Mouse (Mus musculus) hindbrain, embryonic 11.5 days (tissue): ENCODE results near the gene Usf3. TPM values are rescaled to one million over a fixed set of nuclear protein-coding genes. Genes with fewer than 3 reads are reported as not detected.

ENCODE experiments used
- ATAC-seq: fragments of 200-750 bp; cut with Nextera tagmentation; 2 replicates; pipeline ENCODE4 v1.8.0; 2017; ENCODE audit warnings: mild to moderate bottlenecking, moderate TSS enrichment, moderate library complexity; ENCODE audit not compliant: low FRiP score
- DNase-seq: peaks from one replicate; pipeline ENCODE4 v3.0.0-alpha.2; 2015; ENCODE audit warnings: low spot score
- H3K27ac ChIP-seq: fragments of 300-500 bp; sonication (generic); 2 replicates; pipeline ENCODE4 v1.5.1; 2014; ENCODE audit warnings: mild to moderate bottlenecking, low read depth, low read length
- H3K27me3 ChIP-seq: fragments of 300-500 bp; sonication (generic); 2 replicates; pipeline ENCODE4 v1.6.1; 2014; ENCODE audit warnings: mild to moderate bottlenecking, low read length, moderate library complexity, mixed read lengths; ENCODE audit not compliant: control insufficient read depth, insufficient read depth
- H3K36me3 ChIP-seq: fragments of 300-500 bp; sonication (generic); 2 replicates; pipeline ENCODE4 v1.6.1; 2014; ENCODE audit warnings: mild to moderate bottlenecking, low read length, moderate library complexity, mixed read lengths; ENCODE audit not compliant: control insufficient read depth, insufficient read depth
- H3K4me1 ChIP-seq: fragments of 300-500 bp; sonication (generic); replicated peaks from 2 replicates; pipeline ENCODE4 v1.6.1; 2014; ENCODE audit warnings: low read length, mixed read lengths; ENCODE audit not compliant: control insufficient read depth, insufficient read depth
- H3K4me2 ChIP-seq: fragments of 300-500 bp; sonication (generic); replicated peaks from 2 replicates; pipeline ENCODE4 v1.6.1; 2014; ENCODE audit warnings: mild to moderate bottlenecking, low read depth, low read length
- H3K4me3 ChIP-seq: fragments of 300-500 bp; sonication (generic); 2 replicates; pipeline ENCODE4 v1.5.1; 2014; ENCODE audit warnings: low read depth, low read length
- H3K9ac ChIP-seq: fragments of 300-500 bp; sonication (generic); 2 replicates; pipeline ENCODE4 v1.6.1; 2014; ENCODE audit warnings: low read depth, low read length
- H3K9me3 ChIP-seq: fragments of 300-500 bp; sonication (generic); 2 replicates; pipeline ENCODE4 v1.6.1; 2016; ENCODE audit warnings: low read length; ENCODE audit not compliant: control insufficient read depth
- WGBS: fragments of 180-500 bp; shearing (Covaris S2); extraction: QIAGEN DNeasy Blood & Tissue Kit; methylation state at CpG from one replicate; pipeline ENCODE4 v1.1.7; 2014; 5-methylcytosine and 5-hydroxymethylcytosine counted together
- polyA plus RNA-seq: library from polyadenylated mRNA; unstranded; fragments of >200 nt; fragmentation: Nextera tagmentation; extraction: Ambion mirVana; gene quantifications from 2 replicates; pipeline ENCODE4 v1.2.1, GENCODE M21; 2014

Gene Usf3
- 4.7 and 6.6 TPM in 2 replicates for polyA plus RNA-seq

DNA sequence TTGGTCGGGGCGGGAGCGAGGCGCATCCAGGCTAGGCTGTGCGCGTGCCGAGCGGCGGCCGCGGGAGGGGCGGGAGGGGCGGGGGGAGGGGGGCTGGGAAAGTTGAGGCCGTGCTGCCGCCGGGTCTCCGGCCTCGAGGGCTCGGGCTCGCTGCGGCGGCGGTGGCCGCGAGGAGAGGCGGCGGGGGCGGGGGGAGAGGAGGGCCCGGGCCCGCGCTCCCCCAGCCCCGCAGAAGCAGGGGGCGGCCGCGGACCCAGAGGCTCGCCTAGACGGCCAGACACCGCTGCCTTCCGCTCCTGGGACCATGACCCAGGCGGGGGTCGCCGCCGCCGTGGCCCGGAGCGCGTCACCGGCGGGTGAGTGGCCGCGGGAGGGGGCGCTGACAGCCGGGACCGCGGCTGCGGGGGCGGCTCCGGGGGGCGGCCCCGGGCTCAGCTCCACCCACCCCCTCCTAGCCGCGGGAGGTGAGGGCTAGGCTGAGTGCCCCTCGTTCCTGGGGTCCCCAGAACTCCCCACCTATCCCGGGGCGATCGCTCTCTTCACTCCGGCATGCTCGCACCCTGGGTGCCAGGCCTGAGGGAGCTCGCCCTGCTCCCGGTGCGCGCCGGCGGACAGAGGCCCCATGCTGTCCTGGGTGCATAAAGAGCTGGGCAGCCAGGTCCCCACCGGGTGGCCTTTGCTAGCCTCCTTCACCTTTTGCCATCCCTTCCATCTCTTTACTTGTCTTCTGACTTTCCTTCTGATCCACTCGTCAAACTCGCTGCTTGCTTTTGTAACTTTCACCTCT is at the start of gene Usf3:
Gene Usf3, plus strand, starts transcription at position 92 of the 787 bp plus-strand sequence.
- 1% methylated on average over 30 of the region's 77 CpGs for WGBS
- H3K4me1 ChIP-seq: no peaks in the 10 kb centered on the region
- no peaks in the 10 kb centered on the region for H3K36me3 ChIP-seq
- H3K4me2 ChIP-seq: peak within 1 kb of the TSS; percentile 60
- peak; percentile 84 for ATAC-seq
- DNase-seq: peak; percentile 52
- peak within 1 kb of the TSS; percentile 86 for H3K27ac ChIP-seq
- no peaks in the 10 kb centered on the region for H3K27me3 ChIP-seq
- peak within 1 kb of the TSS; percentile 94 for H3K4me3 ChIP-seq
- no peaks in the 10 kb centered on the region for H3K9me3 ChIP-seq
- H3K9ac ChIP-seq: peak within 1 kb of the TSS; percentile 93

DNA sequence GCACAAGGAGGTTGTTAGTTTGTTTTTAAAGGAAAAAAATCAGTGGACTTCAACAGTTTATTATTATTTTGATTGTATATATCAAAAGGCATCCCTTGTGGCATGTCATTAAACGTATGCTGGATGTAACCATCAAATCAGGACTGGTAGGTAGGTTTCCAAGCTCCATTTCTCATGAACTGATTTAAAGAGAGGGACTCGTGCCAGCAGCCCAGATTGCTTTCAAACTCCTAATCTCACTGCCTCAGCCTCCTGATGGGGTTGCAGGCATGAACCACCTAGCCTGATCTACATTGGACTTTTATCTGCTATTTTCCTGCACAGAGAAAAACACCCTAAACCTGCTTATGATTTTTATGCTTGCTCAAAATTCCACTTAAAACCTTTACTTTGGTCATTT is 49.3 kb upstream of the Usf3 start:
- H3K4me2 ChIP-seq: no peak overlapping the region
- H3K27ac ChIP-seq: no peak overlapping the region
- no peak for DNase-seq
- H3K9me3 ChIP-seq: no peaks in the 10 kb centered on the region
- H3K27me3 ChIP-seq: no peaks in the 10 kb centered on the region
- H3K36me3 ChIP-seq: no peaks in the 10 kb centered on the region
- H3K9ac ChIP-seq: no peak overlapping the region
- no peak for ATAC-seq
- WGBS: 89% methylated on average over 2 of the region's 2 CpGs
- no peaks in the 10 kb centered on the region for H3K4me1 ChIP-seq
- H3K4me3 ChIP-seq: no peak overlapping the region

DNA sequence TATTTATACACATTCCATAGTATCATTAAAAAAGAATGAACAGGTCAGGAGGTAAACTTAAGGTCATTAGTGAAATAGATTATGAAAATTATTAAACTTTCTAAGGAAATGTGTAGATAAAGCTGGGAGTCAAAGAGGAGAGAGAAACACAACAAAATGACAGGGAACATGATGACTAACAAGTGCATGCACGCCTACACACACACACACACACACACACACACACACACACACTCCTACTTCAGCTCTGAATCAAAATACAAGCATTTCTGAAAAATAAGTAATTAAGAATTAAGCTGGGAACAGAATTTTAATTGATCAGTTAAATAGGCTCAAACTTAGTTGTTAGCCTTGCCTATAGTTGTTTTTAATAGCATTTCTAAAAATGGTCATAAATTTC is 48.3 kb upstream of the Usf3 start:
- no peaks in the 10 kb centered on the region for H3K36me3 ChIP-seq
- 75% methylated on average over 1 of the region's 1 CpGs for WGBS

DNA sequence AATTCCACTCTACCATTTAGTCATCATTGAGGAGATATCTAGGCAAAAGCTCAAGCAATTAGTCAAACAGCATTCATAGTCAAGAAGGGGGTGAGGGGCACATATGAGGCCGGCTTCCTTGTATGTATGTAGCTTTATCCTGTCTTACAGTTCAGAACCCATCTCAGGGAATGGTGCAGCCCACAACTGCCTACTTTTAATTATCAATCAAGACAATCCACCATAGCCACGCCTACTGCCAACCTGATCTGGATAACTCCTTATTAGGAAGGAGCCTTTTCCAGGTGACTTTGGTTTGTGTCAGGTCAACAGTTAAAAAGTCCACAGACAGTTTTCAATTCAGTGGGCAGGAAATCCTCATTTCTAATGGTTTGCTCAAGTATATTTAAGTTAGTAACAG is 47.6 kb upstream of the Usf3 start:
- H3K4me3 ChIP-seq: no peak overlapping the region
- no peaks in the 10 kb centered on the region for H3K36me3 ChIP-seq
- no peaks in the 10 kb centered on the region for H3K9me3 ChIP-seq
- ATAC-seq (no peak), DNase-seq (no peak)
- H3K4me1 ChIP-seq: no peaks in the 10 kb centered on the region
- H3K9ac ChIP-seq: no peak overlapping the region
- no peak overlapping the region for H3K4me2 ChIP-seq
- H3K27me3 ChIP-seq: no peaks in the 10 kb centered on the region
- no peak overlapping the region for H3K27ac ChIP-seq
- WGBS: 89% methylated on average over 2 of the region's 2 CpGs

More for the DNA sequence above, 48.3 kb upstream of the Usf3 start:
- H3K9ac ChIP-seq: no peak overlapping the region
- ATAC-seq (no peak), DNase-seq (no peak)
- H3K9me3 ChIP-seq: no peaks in the 10 kb centered on the region
- H3K27ac ChIP-seq: no peak overlapping the region
- no peaks in the 10 kb centered on the region for H3K4me1 ChIP-seq
- no peak overlapping the region for H3K4me2 ChIP-seq
- no peak overlapping the region for H3K4me3 ChIP-seq
- no peaks in the 10 kb centered on the region for H3K27me3 ChIP-seq

GRCm38 (mm10) chr16:44126437-44126836 is 46.6 kb upstream of the Usf3 start:
- no peaks in the 10 kb centered on the region for H3K4me1 ChIP-seq
- H3K4me3 ChIP-seq: no peak overlapping the region
- no peaks in the 10 kb centered on the region for H3K27me3 ChIP-seq
- H3K4me2 ChIP-seq: no peak overlapping the region
- no peak for ATAC-seq
- no peaks in the 10 kb centered on the region for H3K36me3 ChIP-seq
- no peak for DNase-seq
- H3K9ac ChIP-seq: no peak overlapping the region
- H3K9me3 ChIP-seq: no peaks in the 10 kb centered on the region
- 91% methylated on average over 4 of the region's 4 CpGs for WGBS
- H3K27ac ChIP-seq: no peak overlapping the region

- WGBS: 85% methylated on average over 4 of the region's 4 CpGs
- ATAC-seq (no peak), DNase-seq (no peak)
- no peak overlapping the region for H3K4me2 ChIP-seq
- no peaks in the 10 kb centered on the region for H3K4me1 ChIP-seq
- no peak overlapping the region for H3K9ac ChIP-seq
- H3K36me3 ChIP-seq: no peaks in the 10 kb centered on the region
- no peaks in the 10 kb centered on the region for H3K27me3 ChIP-seq
- no peak overlapping the region for H3K4me3 ChIP-seq
- no peak overlapping the region for H3K27ac ChIP-seq
- H3K9me3 ChIP-seq: no peaks in the 10 kb centered on the region
These were observed 40.7 kb upstream of the Usf3 start for GRCm38 (mm10) chr16:44132300-44132699.

- H3K27ac ChIP-seq: no peak overlapping the region
- no peaks in the 10 kb centered on the region for H3K36me3 ChIP-seq
- no peaks in the 10 kb centered on the region for H3K27me3 ChIP-seq
- H3K4me3 ChIP-seq: no peak overlapping the region
- no peak for DNase-seq
- no peak overlapping the region for H3K4me2 ChIP-seq
- no peaks in the 10 kb centered on the region for H3K9me3 ChIP-seq
- no peaks in the 10 kb centered on the region for H3K4me1 ChIP-seq
- ATAC-seq: no peak
- no peak overlapping the region for H3K9ac ChIP-seq
- 85% methylated on average over 3 of the region's 3 CpGs for WGBS
These were observed 39.9 kb upstream of the Usf3 start for GRCm38 (mm10) chr16:44133187-44133586.

DNA sequence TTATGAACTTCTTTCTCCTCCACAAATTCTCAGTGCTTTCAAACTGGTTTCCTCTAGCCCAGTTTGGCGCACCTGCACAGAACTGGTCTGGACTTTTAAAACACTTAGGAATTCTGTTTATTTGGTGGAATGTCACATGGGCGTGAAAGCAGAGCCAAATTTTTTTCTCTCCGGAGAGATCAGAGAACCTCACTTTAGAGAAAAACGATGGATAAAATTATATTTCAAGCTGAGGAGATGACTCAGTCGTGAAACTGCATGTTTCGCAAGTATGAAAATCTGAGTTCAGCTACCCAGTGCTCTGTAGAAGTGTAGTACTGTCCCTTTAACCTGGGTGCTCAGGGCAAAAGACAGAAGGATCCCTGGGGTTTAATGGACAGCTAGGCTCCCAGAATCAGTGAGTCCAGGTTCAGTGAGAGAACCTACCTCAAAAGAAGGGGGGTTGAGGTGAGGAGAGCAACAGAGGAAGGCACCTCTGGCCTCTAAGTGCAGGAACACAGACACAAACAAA is 36.5 kb upstream of the Usf3 start:
- no peaks in the 10 kb centered on the region for H3K9me3 ChIP-seq
- DNase-seq (no peak), ATAC-seq (no peak)
- no peaks in the 10 kb centered on the region for H3K4me1 ChIP-seq
- no peak overlapping the region for H3K27ac ChIP-seq
- H3K4me2 ChIP-seq: no peak overlapping the region
- H3K4me3 ChIP-seq: no peak overlapping the region
- 94% methylated on average over 6 of the region's 6 CpGs for WGBS
- H3K27me3 ChIP-seq: no peaks in the 10 kb centered on the region
- H3K36me3 ChIP-seq: no peaks in the 10 kb centered on the region
- H3K9ac ChIP-seq: no peak overlapping the region

DNA sequence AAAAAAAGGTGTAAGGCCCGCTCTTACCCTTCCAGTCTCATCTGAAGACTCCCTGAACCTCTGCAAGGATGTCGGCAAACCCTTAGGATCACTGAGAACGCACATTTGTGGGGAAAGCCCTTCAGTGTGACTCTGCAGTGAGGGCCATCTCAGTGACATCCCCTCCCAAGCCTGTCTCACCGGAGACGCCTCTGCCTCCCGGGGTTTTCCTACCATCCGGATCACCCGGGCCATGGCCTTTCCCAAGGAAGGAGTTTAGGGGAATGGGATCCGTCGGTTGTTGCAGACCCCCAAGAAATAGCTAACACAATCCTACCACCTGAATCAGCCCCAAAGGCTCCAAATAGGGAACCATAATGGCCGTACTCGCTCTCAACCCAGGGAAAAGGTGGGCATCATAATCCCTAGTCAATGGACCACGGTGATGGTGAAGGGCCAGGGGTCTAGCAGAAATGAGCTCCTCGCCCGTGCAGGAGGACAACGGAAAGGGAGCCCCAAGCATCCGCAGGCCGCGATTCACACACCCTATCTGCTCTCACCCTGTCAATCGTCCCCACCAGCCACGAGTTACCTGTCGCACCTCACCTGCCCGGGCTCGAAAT is 34.6 kb upstream of the Usf3 start:
- Histone ChIP-seq H3K27me3 (no peaks in the 10 kb centered on the region), H3K36me3 (no peaks in the 10 kb centered on the region), H3K4me3 (peak overlapping the region; percentile 97), H3K9ac (peak overlapping the region; percentile 76), H3K4me2 (peak overlapping the region; percentile 82), H3K27ac (peak overlapping the region; percentile 97), H3K4me1 (no peaks in the 10 kb centered on the region), H3K9me3 (no peaks in the 10 kb centered on the region)
- no peak for DNase-seq
- ATAC-seq: peak; percentile 53
- 2% methylated on average over 24 of the region's 24 CpGs for WGBS
